In genomic region chr12:86000641-86001073, GRCm38 (mm10) we compare ENCODE assay signal across 8 mouse cellular contexts.
DNase-seq lines count a peak whose midpoint lies in the region; ATAC-seq and TF ChIP-seq lines count a peak whose summit lies in the region.

No protein-coding gene starts in this region.

- peak overlapping the region; percentile 97 for H3K27ac ChIP-seq in embryonic fibroblast, embryonic 13.5 days (ENCODE audit: insufficient read depth, low read length)
- H3K27ac ChIP-seq in heart, embryonic 11.5 days (ENCODE audit: low read depth, low read length): peak overlapping the region; percentile 94

- peak; percentile 68 for DNase-seq in right cerebral cortex, adult 18-20 months
- DNase-seq in right cerebral cortex, postnatal 4 days: no peak
- peak; percentile 60 for DNase-seq in kidney, postnatal 10 days
- DNase-seq in spleen, postnatal 4 days (ENCODE audit: low spot score in 2 of 2): no peak

- peaks cover 16% of the 10 kb centered on the region; the same call in 1 of the 2 replicates for H3K4me1 ChIP-seq in embryonic fibroblast, embryonic 13.5 days (ENCODE audit: control insufficient read depth, insufficient read depth, low read length)
- H3K4me1 ChIP-seq in heart, embryonic 11.5 days (ENCODE audit: control insufficient read depth, insufficient read depth, low read length): peaks cover 19% of the 10 kb centered on the region

- WGBS in heart, embryonic 11.5 days (ENCODE audit: insufficient replicate concordance): 22% methylated on average over 9 of the region's 9 CpGs

- peak; percentile 92 for ATAC-seq in heart, embryonic 11.5 days (replicated peaks; ENCODE audit: insufficient number of reproducible peaks, low FRiP score, low TSS enrichment)
- ATAC-seq in monocyte, adult 5-6 weeks (replicated peaks; ENCODE audit: insufficient number of reproducible peaks, low FRiP score, low TSS enrichment, poor library complexity, severe bottlenecking): no peak

- no peaks in the 10 kb centered on the region for H3K9me3 ChIP-seq in heart, embryonic 11.5 days (replicated peaks; ENCODE audit: control insufficient read depth, low read length)

- peaks cover 2% of the 10 kb centered on the region; the same call in 1 of the 2 replicates for H3K36me3 ChIP-seq in heart, embryonic 11.5 days (ENCODE audit: control insufficient read depth, insufficient read depth, low read length)
- peaks cover 15% of the 10 kb centered on the region for H3K36me3 ChIP-seq in myocyte (ENCODE audit: control insufficient read depth, insufficient read depth)

- TF ChIP-seq POLR2A in embryonic fibroblast, embryonic 13.5 days (IDR thresholded peaks at IDR 0.05; ENCODE audit: low read depth, low read length): no peak
- no peak for TF ChIP-seq POLR2A in myocyte (IDR thresholded peaks at IDR 0.05; ENCODE audit: insufficient read length, low read depth)

- H3K4me3 ChIP-seq in embryonic fibroblast, embryonic 13.5 days (ENCODE audit: insufficient read depth, low read length): no peak overlapping the region
- no peak overlapping the region for H3K4me3 ChIP-seq in heart, embryonic 11.5 days (ENCODE audit: low read depth, low read length)
- no peak overlapping the region for H3K4me3 ChIP-seq in myocyte

- H3K79me2 ChIP-seq in myocyte (ENCODE audit: control insufficient read depth, insufficient read depth): no peaks in the 10 kb centered on the region

- no peak overlapping the region for H3ac ChIP-seq in myocyte (ENCODE audit: control insufficient read depth, insufficient read length)

- 0 out of 2 replicates have a peak overlapping the region, but pooled peaks have one; percentile 9 for H3K4me2 ChIP-seq in heart, embryonic 11.5 days
- peak overlapping the region; percentile 75 for H3K4me2 ChIP-seq in myocyte (ENCODE audit: low read depth)

- peak overlapping the region; percentile 43; the same call in 1 of the 2 replicates for H3K9ac ChIP-seq in heart, embryonic 11.5 days (ENCODE audit: low read depth, low read length)

- TF ChIP-seq CTCF in embryonic fibroblast, embryonic 13.5 days (IDR thresholded peaks at IDR 0.05; ENCODE audit: borderline replicate concordance, insufficient read depth, low read length): no peak

- H3K27me3 ChIP-seq in heart, embryonic 11.5 days (ENCODE audit: control insufficient read depth, insufficient read depth, low read length): no peaks in the 10 kb centered on the region
- no peaks in the 10 kb centered on the region for H3K27me3 ChIP-seq in myocyte (ENCODE audit: control insufficient read depth, insufficient read depth, insufficient read length)

TF ChIP-seq in myocyte, 11 proteins besides CTCF, POLR2A, EP300 and RAD21:
- TF ChIP-seq CEBPB (IDR thresholded peaks at IDR 0.05; ENCODE audit: insufficient read depth, poor library complexity, severe bottlenecking) (no peak), MYOD1 (IDR thresholded peaks at IDR 0.05; ENCODE audit: control insufficient read depth in 1 of 3, insufficient read length in 2 of 3, low read depth in 2 of 3) (peak in 1 of 3 experiments; percentile 13)
TF ChIP-seq in myocyte: peak in this region for 1.

Comparison
In these comparisons a context has a peak if more than half of its experiments do, and no peak if none do; other contexts are left out.
1. DNase-seq: peak in right cerebral cortex, adult 18-20 months (single experiment) and kidney, postnatal 10 days (single experiment); none in right cerebral cortex, postnatal 4 days (single experiment) and spleen, postnatal 4 days (0 of 2).